Mouse (Mus musculus) MEL (cell line): ENCODE results near the gene Gm17581. TPM values are rescaled to one million over a fixed set of nuclear protein-coding genes. Genes with fewer than 3 reads are reported as not detected.

Experiments used
- DNase-seq: peaks from one replicate; pipeline ENCODE4 v3.0.0; 2011; ENCODE audit warnings: low read depth, low spot score
- H3K27ac ChIP-seq: 2 replicates; pipeline ENCODE4 v1.5.1; 2012; ENCODE audit warnings: low read depth, mild to moderate bottlenecking, control low read depth, low read length, moderate library complexity; ENCODE audit not compliant: control insufficient read depth
- H3K27me3 ChIP-seq, 2 experiments: fragments of 150-350 bp in 1 of 2; sonication (generic) in 1 of 2; 2 replicates each; pipeline ENCODE4 v1.6.1; 2012; ENCODE audit warnings: low read length in 2 of 2, mild to moderate bottlenecking in 2 of 2, improper control_type of control experiment in 1 of 2, moderate library complexity in 1 of 2; ENCODE audit not compliant: insufficient read depth in 2 of 2, control insufficient read depth in 1 of 2
- H3K36me3 ChIP-seq, 2 experiments: 2 replicates each; pipeline ENCODE4 v1.6.1; 2012 to 2014; ENCODE audit warnings: low read length in 2 of 2, improper control_type of control experiment in 1 of 2, inconsistent platforms in 1 of 2, mild to moderate bottlenecking in 1 of 2; ENCODE audit not compliant: insufficient read depth in 2 of 2, control insufficient read depth in 1 of 2
- H3K4me1 ChIP-seq, 2 experiments: fragments of 150-350 bp in 1 of 2; sonication (generic) in 1 of 2; 2 replicates each; pipeline ENCODE4 v1.6.1; 2012; ENCODE audit warnings: low read length in 2 of 2, improper control_type of control experiment in 1 of 2, mild to moderate bottlenecking in 1 of 2; ENCODE audit not compliant: insufficient read depth in 2 of 2, control insufficient read depth in 1 of 2
- H3K4me3 ChIP-seq, 2 experiments: fragments of 150-350 bp in 1 of 2; sonication (generic) in 1 of 2; 2 replicates each; pipeline ENCODE4 v1.5.1; 2012; ENCODE audit warnings: low read depth in 2 of 2, low read length in 2 of 2, mild to moderate bottlenecking in 2 of 2, moderate library complexity in 2 of 2, control low read depth in 1 of 2, improper control_type of control experiment in 1 of 2; ENCODE audit not compliant: control insufficient read depth in 1 of 2, insufficient read depth in 1 of 2
- H3K79me2 ChIP-seq: 2 replicates; pipeline ENCODE4 v1.6.1; 2012; ENCODE audit warnings: mild to moderate bottlenecking, low read length, moderate library complexity; ENCODE audit not compliant: control insufficient read depth, poor library complexity, insufficient read depth
- H3K9ac ChIP-seq: 2 replicates; pipeline ENCODE4 v1.6.1; 2012; ENCODE audit warnings: low read depth, mild to moderate bottlenecking, control low read depth, low read length, moderate library complexity; ENCODE audit not compliant: control insufficient read depth, poor library complexity, severe bottlenecking
- H3K9me3 ChIP-seq: fragments of 150-350 bp; sonication (generic); replicated peaks from 2 replicates; pipeline ENCODE4 v1.6.1; 2012; ENCODE audit warnings: mild to moderate bottlenecking, low read length, improper control_type of control experiment, moderate library complexity; ENCODE audit not compliant: insufficient read depth
- CHD1 ChIP-seq: IDR thresholded peaks from 2 replicates; pipeline ENCODE4 v1.6.1; 2012; ENCODE audit warnings: low read depth, mild to moderate bottlenecking, inconsistent platforms, low read length, improper control_type of control experiment
- CHD2 ChIP-seq: IDR thresholded peaks from 2 replicates; pipeline ENCODE4 v1.6.1; 2011; ENCODE audit warnings: low read length, improper control_type of control experiment
- CTCF ChIP-seq, 3 experiments: IDR thresholded peaks in 2 of 3; conservative IDR thresholded peaks in 1 of 3; 2 replicates each; pipeline ENCODE4 v1.5.1; 2011 to 2012; ENCODE audit warnings: low read length in 3 of 3, low read depth in 2 of 3, mild to moderate bottlenecking in 2 of 3, improper control_type of control experiment in 1 of 3, inconsistent platforms in 1 of 3, mixed read lengths in 1 of 3, moderate library complexity in 1 of 3; ENCODE audit not compliant: control insufficient read depth in 1 of 3, insufficient read depth in 1 of 3, poor library complexity in 1 of 3, severe bottlenecking in 1 of 3
- E2F4 ChIP-seq: IDR thresholded peaks from 2 replicates; pipeline ENCODE4 v1.6.1; 2011; ENCODE audit warnings: low read depth, low read length, improper control_type of control experiment, borderline replicate concordance
- EP300 ChIP-seq, 2 experiments: IDR thresholded peaks; 2 replicates each; pipeline ENCODE4 v1.6.1; 2011; ENCODE audit warnings: improper control_type of control experiment in 2 of 2, low read length in 2 of 2, low read depth in 1 of 2, mild to moderate bottlenecking in 1 of 2
- ETS1 ChIP-seq: IDR thresholded peaks from 2 replicates; pipeline ENCODE4 v1.6.1; 2012; ENCODE audit warnings: low read depth, mild to moderate bottlenecking, inconsistent platforms, low read length, improper control_type of control experiment, moderate library complexity
- GABPA ChIP-seq: IDR thresholded peaks from 2 replicates; pipeline ENCODE4 v1.6.1; 2012; ENCODE audit warnings: low read depth, mild to moderate bottlenecking, inconsistent platforms, low read length, improper control_type of control experiment, moderate library complexity
- GATA1 ChIP-seq: IDR thresholded peaks from 2 replicates; pipeline ENCODE4 v1.6.1; 2011; ENCODE audit warnings: low read depth, low read length, improper control_type of control experiment
- HCFC1 ChIP-seq: IDR thresholded peaks from 2 replicates; pipeline ENCODE4 v1.6.1; 2012; ENCODE audit warnings: low read depth, mild to moderate bottlenecking, inconsistent platforms, low read length, improper control_type of control experiment, moderate library complexity
- JUND ChIP-seq: IDR thresholded peaks from 2 replicates; pipeline ENCODE4 v1.6.1; 2011; ENCODE audit warnings: low read depth, mild to moderate bottlenecking, improper control_type of control experiment, low read length
- KAT2A ChIP-seq: conservative IDR thresholded peaks from 2 replicates; pipeline ENCODE4 v1.6.1; 2012; ENCODE audit warnings: low read depth, low read length, improper control_type of control experiment, inconsistent platforms
- MEF2A ChIP-seq: IDR thresholded peaks from 2 replicates; pipeline ENCODE4 v1.6.1; 2014; ENCODE audit warnings: low read depth, mild to moderate bottlenecking, inconsistent platforms, low read length, improper control_type of control experiment; ENCODE audit not compliant: poor library complexity, insufficient replicate concordance, severe bottlenecking; ENCODE audit errors: extremely low read depth
- MYB ChIP-seq: IDR thresholded peaks from 2 replicates; pipeline ENCODE4 v1.6.1; 2011; ENCODE audit warnings: mild to moderate bottlenecking, low read depth, low read length, improper control_type of control experiment
- POLR2A ChIP-seq, 2 experiments: IDR thresholded peaks; 2 replicates each; pipeline ENCODE4 v1.6.1; 2011 to 2012; ENCODE audit warnings: low read length in 2 of 2, mild to moderate bottlenecking in 2 of 2, control low read depth in 1 of 2, improper control_type of control experiment in 1 of 2, low read depth in 1 of 2, moderate library complexity in 1 of 2; ENCODE audit not compliant: control insufficient read depth in 1 of 2, insufficient read depth in 1 of 2, poor library complexity in 1 of 2
- POLR2AphosphoS5 ChIP-seq: IDR thresholded peaks from 2 replicates; pipeline ENCODE4 v1.6.1; 2012; ENCODE audit warnings: low read depth, borderline replicate concordance, mild to moderate bottlenecking, inconsistent platforms, low read length, moderate library complexity, mixed read lengths
- SIN3A ChIP-seq: IDR thresholded peaks from 2 replicates; pipeline ENCODE4 v1.6.1; 2012; ENCODE audit warnings: low read length, improper control_type of control experiment, inconsistent platforms
- SMC3 ChIP-seq: IDR thresholded peaks from 2 replicates; pipeline ENCODE4 v1.6.1; 2011; ENCODE audit warnings: low read depth, low read length, improper control_type of control experiment
- UBTF ChIP-seq: IDR thresholded peaks from 2 replicates; pipeline ENCODE4 v1.6.1; 2012; ENCODE audit warnings: low read depth, mild to moderate bottlenecking, inconsistent platforms, low read length, improper control_type of control experiment, moderate library complexity, borderline replicate concordance; ENCODE audit not compliant: insufficient read depth
- USF1 ChIP-seq: IDR thresholded peaks from 2 replicates; pipeline ENCODE4 v1.6.1; 2014; ENCODE audit warnings: low read depth, mild to moderate bottlenecking, inconsistent platforms, low read length, improper control_type of control experiment, moderate library complexity
- USF2 ChIP-seq, 2 experiments: IDR thresholded peaks; 2 replicates each; pipeline ENCODE4 v1.6.1; 2011 to 2012; ENCODE audit warnings: improper control_type of control experiment in 2 of 2, low read length in 2 of 2, borderline replicate concordance in 1 of 2, inconsistent platforms in 1 of 2, low read depth in 1 of 2, mild to moderate bottlenecking in 1 of 2; ENCODE audit not compliant: insufficient read depth in 1 of 2
- ZKSCAN1 ChIP-seq: IDR thresholded peaks from 2 replicates; pipeline ENCODE4 v1.6.1; 2012; ENCODE audit warnings: low read depth, mild to moderate bottlenecking, inconsistent platforms, low read length, improper control_type of control experiment, moderate library complexity
- ZMIZ1 ChIP-seq: IDR thresholded peaks from 2 replicates; pipeline ENCODE4 v1.6.1; 2012; ENCODE audit warnings: low read depth, mild to moderate bottlenecking, inconsistent platforms, low read length, improper control_type of control experiment, moderate library complexity
- polyA plus RNA-seq, 2 experiments: library from polyadenylated mRNA; stranded (reverse) in 1 of 2; unstranded in 1 of 2; fragments of >175 nt in 1 of 2; fragments of >200 nt in 1 of 2; gene quantifications; 2 replicates each; pipeline versions ENCODE4 v1.2.1 to v1.2.4; 2012; ENCODE audit warnings: low replicate concordance in 2 of 2, low read depth in 1 of 2; ENCODE audit not compliant: insufficient read length in 2 of 2, insufficient read depth in 1 of 2, missing spikeins in 1 of 2
- total RNA-seq: library from RNA; depleted of rRNA; stranded (reverse); fragments of 300-350 nt; gene quantifications from 2 replicates; pipeline ENCODE4 v1.2.3, GENCODE M21; 2012

The Gm17581 gene
- total and polyA plus RNA-seq, 3 experiments: not detected

GRCm38 (mm10) chr2:155691336-155691722 lies 44.3 kb downstream of the Gm17581 start:
- no peak for DNase-seq
- Histone ChIP-seq H3K9me3 (no peaks in the 10 kb centered on the region), H3K27ac (peak overlapping the region; percentile 38), H3K4me3 (peak overlapping the region; percentile 99), H3K36me3 (peaks cover 0 to 9% of the 10 kb centered on the region in 2 experiments; a peak in 3 of 4 replicates), H3K9ac (peak overlapping the region; percentile 97), H3K27me3 (no peaks in the 10 kb centered on the region), H3K4me1 (peaks cover 0 to 7% of the 10 kb centered on the region in 2 experiments; a peak in 1 of 4 replicates), H3K79me2 (peaks cover 25% of the 10 kb centered on the region)
- TF ChIP-seq JUND (no peak), SIN3A (peak; percentile 38; the same call in 1 of the 2 replicates)

- DNase-seq: no peak
- H3K79me2 ChIP-seq: peaks cover 27% of the 10 kb centered on the region
- H3K36me3 ChIP-seq: peaks cover 0 to 9% of the 10 kb centered on the region in 2 experiments
- H3K9me3 ChIP-seq: no peaks in the 10 kb centered on the region
- peaks cover 0 to 7% of the 10 kb centered on the region in 2 experiments; a peak in 1 of 4 replicates for H3K4me1 ChIP-seq
- no peak overlapping the region for H3K27ac ChIP-seq
- H3K4me3 ChIP-seq: no peak overlapping the region
- H3K9ac ChIP-seq: no peak overlapping the region
- H3K27me3 ChIP-seq: no peaks in the 10 kb centered on the region
- TF ChIP-seq KAT2A (no peak), SMC3 (no peak), EP300 (IDR thresholded peaks at IDR 0.05; ENCODE audit: low read depth in 1 of 2, low read length in 2 of 2) (no peak), UBTF (no peak), CTCF (IDR thresholded peaks at IDR 0.05 in 2 of 3, conservative IDR thresholded peaks at IDR 0.05 in 1 of 3; ENCODE audit: control insufficient read depth in 1 of 3, insufficient read depth in 1 of 3, low read depth in 2 of 3, low read length in 3 of 3, poor library complexity in 1 of 3, severe bottlenecking in 1 of 3) (no peak), ZMIZ1 (no peak), MYB (no peak), CHD2 (no peak)
These were observed 46.5 kb downstream of the Gm17581 start for GRCm38 (mm10) chr2:155689211-155689610.

GRCm38 (mm10) chr2:155687746-155688145 lies 47.9 kb downstream of the Gm17581 start:
- Histone ChIP-seq H3K9me3 (no peaks in the 10 kb centered on the region), H3K79me2 (peaks cover 29% of the 10 kb centered on the region), H3K36me3 (peaks cover 0 to 15% of the 10 kb centered on the region in 2 experiments), H3K27ac (no peak overlapping the region), H3K4me3 (no peak overlapping the region), H3K4me1 (peaks cover 3 to 7% of the 10 kb centered on the region in 2 experiments; a peak in 2 of 4 replicates), H3K9ac (no peak overlapping the region), H3K27me3 (no peaks in the 10 kb centered on the region)
- no peak for TF ChIP-seq CHD1
- no peak for TF ChIP-seq POLR2AphosphoS5
- TF ChIP-seq USF1: no peak
- no peak for TF ChIP-seq HCFC1
- TF ChIP-seq ETS1: no peak
- no peak for TF ChIP-seq KAT2A
- no peak for TF ChIP-seq E2F4
- TF ChIP-seq EP300 (IDR thresholded peaks at IDR 0.05; ENCODE audit: low read depth in 1 of 2, low read length in 2 of 2): no peak
- TF ChIP-seq GATA1: no peak
- no peak for TF ChIP-seq MEF2A
- TF ChIP-seq ZMIZ1: no peak
- TF ChIP-seq ZKSCAN1: no peak
- TF ChIP-seq GABPA: no peak
- no peak for TF ChIP-seq POLR2A (IDR thresholded peaks at IDR 0.05; ENCODE audit: control insufficient read depth in 1 of 2, insufficient read depth in 1 of 2, low read depth in 1 of 2, low read length in 2 of 2, poor library complexity in 1 of 2)
- TF ChIP-seq USF2 (IDR thresholded peaks at IDR 0.05; ENCODE audit: borderline replicate concordance in 1 of 2, insufficient read depth in 1 of 2, low read depth in 1 of 2, low read length in 2 of 2): no peak
- no peak for TF ChIP-seq SMC3
- DNase-seq: no peak
